Mouse (Mus musculus) heart, postnatal 4 days (tissue): ENCODE data around the gene Abcc12. TPM values are rescaled to one million over a fixed set of nuclear protein-coding genes. Genes with fewer than 3 reads are reported as not detected.
A peak's percentile ranks its signal among the peaks of the same experiment; 100 is the strongest.

Experiments used
- DNase-seq: peaks from one replicate; pipeline ENCODE4 v3.0.0; 2021
- total RNA-seq, 2 experiments: library from RNA; stranded (reverse); gene quantifications; 2 replicates each; pipeline ENCODE4 v1.2.3; 2021

Abcc12 gene
- under 1 TPM; 0.07 to 0.09 TPM for total RNA-seq

DNA sequence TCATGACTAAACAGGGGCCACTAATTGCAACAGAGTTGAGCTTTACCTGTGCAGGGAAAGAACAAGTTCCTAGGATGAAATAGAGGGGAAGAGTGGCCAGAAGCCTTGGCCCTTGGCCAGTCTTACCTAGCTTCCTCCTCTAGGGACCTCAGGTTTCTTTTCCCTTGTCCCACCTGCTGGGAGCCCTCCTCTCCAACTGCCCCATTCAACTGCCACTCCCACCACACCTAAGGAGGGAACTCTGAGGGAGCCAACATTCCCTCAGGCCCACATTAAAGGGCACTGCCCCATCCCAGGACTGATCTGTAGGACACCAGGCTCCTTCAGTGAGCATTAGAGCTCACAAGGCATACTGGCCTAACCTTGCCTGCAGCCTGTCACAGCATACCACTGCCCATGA is at the start of gene Abcc12:
TSS of gene Abcc12 (minus strand) at position 229 of the 400 bp plus-strand sequence.
- no peak for DNase-seq

- no peak for DNase-seq
Observed at GRCm38 (mm10) chr8:86630212-86630611, 49.7 kb upstream of the Abcc12 start.

DNA sequence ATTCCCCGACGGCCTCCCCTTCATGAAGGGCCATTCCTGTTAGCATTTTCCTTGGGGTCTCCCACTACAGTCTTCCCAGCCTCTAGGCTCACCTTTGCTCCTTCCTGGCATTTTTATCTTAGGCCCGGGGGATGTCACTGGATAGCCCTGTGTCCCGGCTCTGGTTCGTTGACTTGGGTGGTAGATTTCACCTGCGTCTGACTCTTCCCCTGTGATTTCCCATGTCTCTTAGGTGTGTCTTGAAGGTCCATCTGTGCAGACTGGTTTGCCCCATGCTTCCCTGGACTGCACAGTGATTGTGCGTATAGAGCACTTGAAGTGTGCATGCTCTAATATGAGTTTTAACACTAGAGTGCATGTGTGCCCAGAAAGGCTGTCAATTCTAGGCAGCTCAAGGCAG is 44.4 kb upstream of the Abcc12 start:
- DNase-seq = peak; percentile 5

- peak; percentile 99 for DNase-seq
Observed at GRCm38 (mm10) chr8:86623911-86624731, 43.6 kb upstream of the Abcc12 start, which contains the start of gene Lonp2. TSS of gene Lonp2 (plus strand) at chr8:86624043.

DNA sequence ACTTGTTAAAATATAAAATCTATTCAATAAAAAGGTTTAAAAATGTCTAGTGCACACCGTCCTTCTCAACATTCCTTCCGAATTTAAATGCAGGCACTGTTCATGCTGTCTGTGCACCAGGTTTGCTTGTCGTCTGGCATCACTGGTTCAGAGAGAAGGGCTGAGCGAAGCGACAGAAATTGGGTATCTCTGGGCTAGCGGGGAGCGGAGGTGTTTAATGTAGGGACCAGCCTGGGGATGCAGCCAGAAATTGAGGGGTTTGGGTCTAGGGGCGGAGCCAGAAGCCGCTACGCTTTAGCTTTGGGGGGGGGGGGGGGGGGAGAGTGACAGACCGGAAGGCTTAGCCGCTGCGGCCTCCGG is 43.0 kb upstream of the Abcc12 start:
- DNase-seq = no peak

- no peak for DNase-seq
Observed at GRCm38 (mm10) chr8:86617759-86618387, 37.4 kb upstream of the Abcc12 start.

- DNase-seq = no peak
Observed at GRCm38 (mm10) chr8:86615095-86615769, 34.7 kb upstream of the Abcc12 start.

- no peak for DNase-seq
Observed at GRCm38 (mm10) chr8:86613798-86614197, 33.3 kb upstream of the Abcc12 start.

GRCm38 (mm10) chr8:86604676-86605075 is 24.2 kb upstream of the Abcc12 start:
- no peak for DNase-seq

GRCm38 (mm10) chr8:86603174-86603573 is 22.7 kb upstream of the Abcc12 start:
- no peak for DNase-seq

DNA sequence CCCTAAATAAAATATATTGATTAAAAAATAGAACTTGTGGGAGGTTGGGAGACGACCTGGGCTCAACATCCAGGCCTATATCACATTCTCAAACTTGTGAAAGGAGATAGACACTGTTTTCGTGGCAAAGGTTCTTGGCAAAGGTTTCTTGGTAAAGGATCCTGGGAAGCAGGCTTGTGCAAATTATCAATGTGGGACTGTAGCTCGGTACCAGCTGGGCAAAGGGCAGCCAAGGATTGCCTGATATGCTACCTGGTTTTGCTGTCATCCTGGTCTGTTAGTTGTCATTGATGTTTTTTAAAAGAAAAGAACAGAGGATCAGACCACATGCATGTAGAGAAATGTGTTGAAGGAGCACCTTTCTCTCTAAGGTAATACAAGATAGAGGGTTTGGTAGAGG is 19.8 kb upstream of the Abcc12 start:
- no peak for DNase-seq

- no peak for DNase-seq
Observed at GRCm38 (mm10) chr8:86599299-86599698, 18.8 kb upstream of the Abcc12 start.

GRCm38 (mm10) chr8:86597681-86598080 is 17.2 kb upstream of the Abcc12 start:
- DNase-seq = no peak

DNA sequence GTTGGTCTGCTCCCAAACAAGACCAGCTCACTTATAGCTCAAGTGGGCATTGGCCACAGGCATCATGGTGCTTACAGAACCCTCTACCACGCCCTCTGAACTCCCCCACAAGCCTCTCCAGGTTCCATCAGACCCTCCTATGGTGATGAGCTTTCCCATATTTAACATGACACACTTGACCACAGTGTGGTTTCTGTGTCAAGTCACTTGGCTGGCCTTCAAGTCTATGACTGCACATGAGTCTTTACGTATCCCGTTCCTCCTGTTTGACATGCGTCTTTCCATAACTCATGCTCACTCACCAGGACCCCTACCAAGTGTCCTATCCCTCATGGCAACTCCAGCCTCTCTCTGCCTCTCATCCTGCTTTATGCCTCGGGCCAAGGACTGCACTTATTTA is 15.2 kb upstream of the Abcc12 start:
- no peak for DNase-seq

- no peak for DNase-seq
Observed at GRCm38 (mm10) chr8:86594159-86594796, 13.8 kb upstream of the Abcc12 start.

- no peak for DNase-seq
Observed at GRCm38 (mm10) chr8:86593099-86593498, 12.6 kb upstream of the Abcc12 start.

DNA sequence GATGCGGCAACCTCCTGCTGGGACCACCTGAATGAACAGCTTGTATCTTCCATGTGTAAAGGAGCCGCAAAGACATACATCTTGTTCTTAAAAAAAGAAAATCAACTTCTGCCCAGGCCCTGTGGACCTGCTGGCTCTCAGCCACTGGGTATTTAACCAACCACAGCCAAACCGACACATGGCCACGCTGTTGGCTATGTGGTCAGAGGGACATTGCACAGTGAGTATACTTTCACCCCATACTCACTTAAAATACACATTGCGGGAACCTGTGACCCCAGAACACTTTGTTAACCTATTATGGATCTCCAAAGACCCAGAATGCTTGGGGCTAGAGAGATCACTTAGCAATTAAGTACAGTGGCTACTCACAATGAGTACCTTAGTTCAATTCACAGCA is 7.9 kb upstream of the Abcc12 start:
- no peak for DNase-seq

DNA sequence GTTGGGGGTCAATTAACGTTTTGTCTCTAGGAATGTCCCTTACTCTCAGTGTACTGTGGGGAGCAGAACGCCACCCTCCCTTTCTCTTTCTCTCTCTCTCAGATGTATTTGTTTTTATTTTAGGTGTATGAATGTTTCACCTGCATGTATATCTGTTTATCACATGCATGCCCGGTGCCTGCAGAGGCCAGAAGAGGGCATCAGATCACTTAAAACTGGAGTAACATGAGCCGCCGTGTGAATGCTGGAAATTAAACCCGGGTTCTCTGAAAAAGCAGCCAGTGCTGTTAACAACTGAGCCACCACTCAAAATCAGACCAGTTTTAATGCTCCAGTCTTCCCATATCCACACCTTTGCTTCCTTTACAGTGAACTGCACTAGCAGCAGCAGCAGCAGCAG is 6.2 kb upstream of the Abcc12 start:
- DNase-seq = no peak

- DNase-seq = no peak
Observed at GRCm38 (mm10) chr8:86586058-86586457, 5.6 kb upstream of the Abcc12 start.

GRCm38 (mm10) chr8:86585532-86585931 is 5.0 kb upstream of the Abcc12 start:
- DNase-seq = peak; percentile 81

DNA sequence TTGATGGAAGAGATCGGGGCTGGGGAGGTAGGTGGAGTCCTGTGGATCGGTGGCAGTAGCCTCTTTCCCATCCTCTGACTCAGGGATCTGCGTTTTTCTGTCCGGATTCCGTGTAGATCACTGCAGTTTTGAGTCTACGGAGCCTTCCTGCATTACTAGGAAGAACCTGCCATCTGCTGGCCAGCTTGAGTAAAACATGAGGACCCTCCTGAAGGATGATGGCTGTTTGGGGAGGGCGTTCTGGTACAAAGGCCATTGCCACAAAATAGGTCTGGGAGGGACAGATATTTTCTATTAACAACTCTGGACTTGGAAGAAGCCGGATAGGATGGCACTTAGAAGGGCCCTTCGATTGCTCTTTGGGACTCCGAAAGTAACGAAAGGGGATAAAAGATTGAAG is 4.6 kb upstream of the Abcc12 start:
- peak; percentile 88 for DNase-seq

- DNase-seq = no peak
Observed at GRCm38 (mm10) chr8:86581921-86582331, 1.4 kb upstream of the Abcc12 start.

DNA sequence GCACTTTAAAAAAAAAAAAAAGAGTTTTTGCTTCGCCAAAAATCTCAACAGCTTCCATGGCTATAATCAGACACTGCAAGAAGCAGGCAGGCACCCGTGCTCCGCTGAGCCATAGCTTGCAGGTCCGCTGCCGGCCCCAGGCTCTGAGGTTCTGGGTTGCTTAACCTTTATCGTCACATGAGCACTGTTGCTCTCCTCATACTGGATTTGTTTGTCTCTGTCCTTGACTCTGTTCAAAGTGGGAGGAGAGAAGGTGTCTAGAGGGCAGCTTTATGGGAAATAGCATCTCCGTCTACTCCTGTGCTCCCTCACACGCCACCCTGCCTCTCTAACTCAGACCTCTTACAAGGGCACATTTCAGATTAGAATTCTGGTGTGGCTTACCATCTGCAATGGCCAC is 1.8 kb downstream of the Abcc12 start:
- no peak for DNase-seq
